Mouse (Mus musculus) lung, adult 2 months (tissue): ENCODE data around the gene Zc3h4.

Source experiments
- CTCF ChIP-seq: fragments of 200-500 bp; IDR thresholded peaks from 2 replicates; pipeline ENCODE4 v1.5.1; 2011; ENCODE audit warnings: mild to moderate bottlenecking, low read length, control low read depth; ENCODE audit not compliant: insufficient read depth
- POLR2A ChIP-seq: fragments of 200-500 bp; IDR thresholded peaks from 2 replicates; pipeline ENCODE4 v1.6.1; 2011; ENCODE audit warnings: low read depth, mild to moderate bottlenecking, control low read depth, low read length, borderline replicate concordance; ENCODE audit errors: extremely low read depth

DNA sequence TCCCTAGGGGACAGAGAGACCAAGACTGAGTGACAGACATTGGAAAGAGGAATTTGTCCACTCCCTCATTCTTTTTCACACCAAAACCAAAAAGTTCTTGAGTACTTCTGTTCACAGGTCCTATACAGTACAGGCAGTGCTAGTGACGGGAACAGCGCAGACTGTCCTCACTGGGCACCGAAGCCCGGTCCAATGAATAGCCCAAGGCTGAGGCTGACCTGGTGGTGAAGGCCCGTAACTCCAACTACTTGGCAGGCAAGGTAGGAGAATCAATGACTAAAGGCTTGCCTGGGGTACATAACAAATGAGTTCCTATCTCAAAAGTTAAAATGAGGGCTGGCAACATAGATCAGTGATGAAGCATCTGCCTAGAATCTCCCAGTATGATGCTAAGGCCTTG lies 64.9 kb downstream of the Zc3h4 start:
- TF ChIP-seq CTCF (no peak), POLR2A (no peak)
